Mouse (Mus musculus) heart, postnatal 36 days (tissue): ENCODE data around the gene Anks6. TPM values are rescaled to one million over a fixed set of nuclear protein-coding genes. Genes with fewer than 3 reads are reported as not detected.

Experiments
- DNase-seq, 2 experiments: peaks; one replicate each; pipeline ENCODE4 v3.0.0; 2021 to 2022
- intact Hi-C: fragments of 180-260 bp; cut with DNase I; formaldehyde crosslinking; loops from one replicate; pipeline ENCODE4 v1.15.1; 2025
- total RNA-seq, 2 experiments: library from RNA; stranded (reverse); gene quantifications; 2 replicates each; pipeline ENCODE4 v1.2.3; 2021

Gene Anks6
- total RNA-seq, 2 experiments from 2014 or later, result 2.8 to 3.0 TPM

- intact Hi-C loops, result no loop called here
- no peak for DNase-seq
Measured at GRCm38 (mm10) chr4:47047765-47048164, 9.5 kb downstream of the Anks6 start.

DNA sequence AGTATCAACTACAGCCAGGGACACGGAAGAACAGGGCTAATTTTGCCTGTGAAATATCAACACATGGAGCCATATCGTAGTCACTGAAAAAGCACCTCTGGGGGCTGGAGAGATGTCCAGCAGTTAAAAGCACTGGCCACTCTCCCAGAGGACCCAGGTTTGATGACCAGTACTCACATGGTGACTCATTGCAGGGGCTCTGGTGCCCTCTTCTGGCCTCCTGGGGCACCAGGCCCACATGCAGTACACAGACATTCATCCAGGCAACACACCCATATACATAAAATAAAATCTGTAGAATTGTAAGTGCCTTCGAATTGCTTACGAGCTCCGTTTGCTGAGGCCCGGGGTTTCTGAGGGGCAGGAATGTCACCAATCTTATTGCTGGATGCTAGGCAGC, 10.3 kb downstream of the Anks6 start:
- no peak for DNase-seq
- intact Hi-C loops, result no loop called here

- intact Hi-C loops, result no loop called here
- DNase-seq, result peak; percentile 29 to 35
Measured at GRCm38 (mm10) chr4:47043866-47044265, 13.4 kb downstream of the Anks6 start.

DNA sequence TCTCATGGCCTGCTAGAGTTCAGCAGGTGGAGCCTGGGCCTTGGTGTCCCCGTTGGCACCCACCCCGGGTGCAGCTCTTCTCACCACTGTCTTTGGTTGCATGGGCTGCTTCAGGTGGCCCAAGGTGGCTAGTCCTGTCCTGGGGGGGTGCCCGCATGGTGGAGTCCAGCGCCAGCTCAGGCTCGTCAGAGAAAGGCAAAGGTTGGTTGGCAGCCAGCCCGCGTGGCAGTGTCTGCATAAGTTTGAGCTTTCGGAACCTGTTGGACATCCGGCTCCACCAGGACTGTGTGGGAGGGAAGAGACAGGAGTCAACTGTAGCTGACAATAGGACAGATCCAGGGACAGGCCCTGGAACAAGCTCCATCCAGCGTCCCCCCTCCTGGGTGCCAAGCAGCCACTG, 17.6 kb downstream of the Anks6 start:
- no peak for DNase-seq
- intact Hi-C loops, result loop anchor here (5.0 kb wide), 1 partner anchor 427 kb away; no protein-coding TSS in a partner anchor

- DNase-seq, result peak; percentile 77 to 86
- intact Hi-C loops, result loop anchor here (1.0 to 5.0 kb wide), 2 partner anchors 348 to 425 kb away; no protein-coding TSS in a partner anchor
Measured at GRCm38 (mm10) chr4:47037321-47037657, 19.9 kb downstream of the Anks6 start.

DNA sequence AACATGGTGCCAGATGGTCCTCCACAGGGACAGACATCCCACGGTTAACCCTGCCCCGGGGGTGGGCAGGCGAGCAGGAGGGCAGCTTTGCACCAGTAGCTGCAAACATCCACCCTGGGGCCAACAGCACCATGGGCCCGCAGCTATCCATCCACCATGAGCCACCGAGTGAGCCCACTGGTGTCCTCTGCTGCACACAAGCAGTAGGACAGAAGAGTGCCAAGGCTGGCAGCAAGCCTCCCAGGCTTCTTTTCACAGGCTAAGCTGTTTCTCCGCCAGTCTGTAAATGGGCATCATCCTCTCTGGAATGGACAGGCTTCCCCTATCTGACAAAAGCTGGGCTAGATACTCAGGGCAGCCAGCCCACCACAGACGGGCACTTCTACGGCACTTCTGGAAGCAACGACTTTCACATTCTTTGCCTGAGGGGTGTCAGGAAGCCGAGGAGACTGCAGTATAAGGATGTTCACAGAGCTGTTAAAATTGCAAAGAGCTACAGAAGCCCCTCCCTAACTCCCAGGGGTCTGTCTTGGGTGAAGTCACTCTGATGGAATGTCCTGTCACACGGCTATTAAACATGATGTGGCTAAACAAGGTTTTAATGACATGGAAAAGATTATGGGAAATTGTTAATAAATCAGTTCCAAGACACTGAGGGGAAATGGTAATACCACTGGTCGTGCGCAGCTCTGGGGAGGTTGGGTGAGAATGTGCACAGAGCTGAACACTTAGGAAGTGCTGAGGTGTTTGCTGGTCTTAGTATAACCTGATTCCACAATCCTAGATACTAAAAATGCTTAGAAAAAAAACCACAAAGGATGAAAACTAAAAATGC, 20.5 kb downstream of the Anks6 start:
- no peak for DNase-seq

GRCm38 (mm10) chr4:47035536-47035935, 21.7 kb downstream of the Anks6 start:
- intact Hi-C loops, result loop anchor here (5.0 kb wide), 1 partner anchor 423 kb away; no protein-coding TSS in a partner anchor
- DNase-seq, result no peak

More for the DNA sequence above, 20.5 kb downstream of the Anks6 start:
- intact Hi-C loops, result loop anchor here (1.0 to 5.0 kb wide), 2 partner anchors 347 to 424 kb away; no protein-coding TSS in a partner anchor

- no peak for DNase-seq
- intact Hi-C loops, result no loop called here
Measured at GRCm38 (mm10) chr4:47032171-47032570, 25.1 kb downstream of the Anks6 start.

DNA sequence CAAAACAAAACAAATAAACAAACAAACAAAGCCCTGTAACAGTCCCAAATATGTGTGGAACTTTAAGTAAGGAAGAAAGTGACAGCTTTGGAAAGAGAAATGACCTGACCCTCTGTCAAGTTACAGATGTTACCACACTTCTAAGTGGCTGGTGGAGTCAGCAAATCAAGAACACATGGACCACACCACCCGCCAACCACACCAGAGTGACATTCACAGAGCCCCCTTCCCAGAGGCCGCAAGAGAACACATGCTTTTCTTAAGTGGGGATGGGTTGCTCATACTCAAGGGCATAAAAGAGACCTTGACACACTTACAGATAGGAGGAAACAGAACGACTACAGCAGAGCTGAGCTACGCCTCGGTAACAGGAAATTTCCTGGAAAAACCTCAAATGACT, 28.4 kb downstream of the Anks6 start:
- intact Hi-C loops, result no loop called here
- DNase-seq, result no peak

DNA sequence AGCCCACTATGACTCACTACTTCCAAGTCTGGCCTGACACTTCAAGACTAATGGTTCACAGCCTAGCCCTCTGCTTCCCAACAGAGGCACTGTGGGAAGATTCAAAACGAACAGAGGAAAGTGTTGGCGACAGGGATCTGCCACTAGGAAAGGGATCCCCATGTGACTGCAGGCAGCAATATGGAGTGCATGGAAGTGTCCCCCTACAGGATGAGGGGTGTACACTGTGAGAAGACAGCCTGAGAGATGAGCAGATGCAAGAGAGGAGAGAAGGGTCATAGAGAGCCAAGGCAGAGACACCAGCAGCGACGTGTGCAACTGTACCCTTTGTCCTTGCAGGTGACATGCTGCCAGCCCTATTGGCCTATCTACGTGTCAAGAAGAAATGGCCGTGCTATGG, 33.3 kb downstream of the Anks6 start:
- intact Hi-C loops, result no loop called here
- DNase-seq, result no peak

GRCm38 (mm10) chr4:47022804-47023603, 34.2 kb downstream of the Anks6 start:
- intact Hi-C loops, result no loop called here
- no peak for DNase-seq

DNA sequence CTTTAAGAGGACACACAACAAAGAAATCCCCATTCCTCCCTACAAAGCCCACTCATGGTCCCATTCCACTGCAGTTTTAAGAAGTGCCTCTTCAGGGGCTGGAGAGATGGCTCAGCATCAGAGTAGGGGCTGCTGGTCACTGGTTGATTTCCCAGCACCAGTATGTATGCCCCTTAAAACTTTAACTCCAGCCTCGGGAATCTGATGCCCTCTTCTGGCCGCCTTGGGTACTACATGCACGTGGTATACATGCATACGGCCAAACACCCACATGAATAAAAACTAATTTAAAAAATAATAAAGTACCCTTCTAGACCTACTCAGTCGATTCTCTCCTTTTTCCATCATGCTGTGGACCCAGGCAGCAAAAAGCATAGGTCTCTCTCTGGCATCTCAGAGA, 36.7 kb downstream of the Anks6 start:
- intact Hi-C loops, result loop anchor here (1.0 kb wide), 1 partner anchor 331 kb away; no protein-coding TSS in a partner anchor
- DNase-seq, result peak; percentile 59 to 82

GRCm38 (mm10) chr4:47015156-47015555, 42.1 kb downstream of the Anks6 start:
- intact Hi-C loops, result no loop called here

GRCm38 (mm10) chr4:47012476-47012875, 44.8 kb downstream of the Anks6 start:
- no peak for DNase-seq

More at GRCm38 (mm10) chr4:47015156-47015555, 42.1 kb downstream of the Anks6 start:
- no peak for DNase-seq

DNA sequence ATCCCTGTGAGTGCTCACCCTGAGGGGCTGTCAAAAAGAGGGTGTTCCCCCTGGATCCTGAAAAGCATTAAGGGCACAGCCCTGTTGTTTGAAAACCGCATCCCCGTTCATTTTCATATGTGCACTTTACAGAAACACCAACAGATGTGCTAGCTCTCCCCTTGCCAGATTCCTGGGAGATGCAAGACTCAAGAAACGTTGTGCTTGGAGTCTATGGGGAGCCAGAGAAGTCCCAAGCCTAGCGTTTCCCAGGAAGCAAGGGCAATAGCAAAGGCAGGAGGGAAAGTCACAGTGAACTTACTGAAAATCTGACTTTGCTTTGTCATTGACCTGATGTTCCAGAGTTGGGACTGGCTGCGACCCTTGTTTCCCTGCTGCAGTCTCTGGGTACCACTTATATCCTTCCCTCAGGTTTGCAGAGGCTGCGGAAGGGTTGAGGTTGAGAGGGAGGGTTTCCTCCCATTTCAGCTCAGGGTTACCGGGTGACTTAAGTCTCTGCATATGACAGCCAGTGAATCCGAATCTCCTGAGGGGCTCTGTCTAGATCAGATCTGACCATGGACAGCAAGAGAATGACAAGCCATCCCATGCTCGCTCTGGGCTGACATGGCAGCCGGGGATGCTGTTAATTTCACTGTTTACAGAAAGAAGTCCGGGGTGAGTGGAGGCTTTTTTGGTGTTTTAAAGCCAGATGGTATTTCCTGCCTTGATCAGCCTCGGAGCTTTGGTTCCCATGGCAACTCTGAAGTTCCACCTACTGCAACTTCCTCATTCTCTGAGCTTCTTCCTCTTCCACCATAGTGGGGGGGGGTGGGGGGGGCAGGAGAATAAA, 46.6 kb downstream of the Anks6 start:
- DNase-seq, result peak in 1 of 2 experiments; percentile 24
- intact Hi-C loops, result no loop called here

More at GRCm38 (mm10) chr4:47012476-47012875, 44.8 kb downstream of the Anks6 start:
- intact Hi-C loops, result no loop called here

DNA sequence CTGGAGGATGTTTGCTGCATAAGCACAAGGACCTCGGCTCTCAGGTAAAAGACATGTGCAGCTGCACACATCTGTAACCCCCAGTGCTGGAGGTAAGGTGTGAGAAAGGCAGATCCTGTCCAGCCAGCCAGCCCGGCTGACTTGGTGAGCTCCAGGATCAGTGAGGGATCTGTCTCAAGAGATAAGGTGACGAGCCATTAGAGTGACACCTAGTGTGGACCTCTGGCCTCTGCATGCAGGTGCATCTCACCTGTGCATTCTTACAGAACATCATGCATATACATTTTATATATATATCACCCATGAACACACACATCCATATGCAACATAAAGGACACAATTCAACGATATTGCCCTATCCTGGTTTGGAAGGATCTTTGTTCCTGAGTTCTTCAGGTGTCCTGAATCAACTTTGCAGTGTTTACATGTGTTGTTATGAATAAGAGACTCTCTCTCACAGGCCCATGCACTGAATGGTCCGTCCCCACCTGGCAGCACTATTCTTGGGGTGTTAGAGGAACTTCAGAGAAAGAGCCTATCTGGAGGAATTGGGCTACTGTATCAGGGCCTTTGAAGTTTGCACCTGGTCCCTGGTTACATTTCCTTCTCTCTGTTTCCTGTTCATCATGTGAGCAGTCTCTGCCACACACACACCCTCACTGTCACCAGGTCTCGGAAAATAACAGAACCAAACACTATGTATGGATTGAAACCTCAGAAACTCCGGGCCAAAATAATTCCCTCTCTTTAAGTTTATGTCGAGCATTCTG, 56.4 kb downstream of the Anks6 start:
- DNase-seq, result no peak
- intact Hi-C loops, result no loop called here

DNA sequence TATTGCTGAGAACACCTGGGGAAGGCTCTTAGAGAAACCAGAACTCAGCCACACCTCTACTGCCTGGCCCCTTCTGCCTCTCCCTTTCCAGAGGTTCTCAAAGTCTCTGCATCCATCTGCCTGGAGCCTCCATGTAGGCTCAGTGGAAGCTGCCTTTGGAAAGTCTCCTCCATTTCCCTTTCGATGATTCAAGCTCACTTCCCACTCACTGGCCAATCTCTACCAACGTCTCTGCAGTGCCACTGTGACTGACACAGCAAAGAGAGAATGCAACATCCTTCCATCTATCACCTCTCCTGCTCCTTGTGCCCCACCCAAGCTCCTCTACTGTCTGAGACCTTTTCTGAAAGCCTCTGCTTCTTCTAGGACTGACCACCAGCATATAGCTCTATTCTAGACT, 59.3 kb downstream of the Anks6 start:
- intact Hi-C loops, result no loop called here
- DNase-seq, result no peak

DNA sequence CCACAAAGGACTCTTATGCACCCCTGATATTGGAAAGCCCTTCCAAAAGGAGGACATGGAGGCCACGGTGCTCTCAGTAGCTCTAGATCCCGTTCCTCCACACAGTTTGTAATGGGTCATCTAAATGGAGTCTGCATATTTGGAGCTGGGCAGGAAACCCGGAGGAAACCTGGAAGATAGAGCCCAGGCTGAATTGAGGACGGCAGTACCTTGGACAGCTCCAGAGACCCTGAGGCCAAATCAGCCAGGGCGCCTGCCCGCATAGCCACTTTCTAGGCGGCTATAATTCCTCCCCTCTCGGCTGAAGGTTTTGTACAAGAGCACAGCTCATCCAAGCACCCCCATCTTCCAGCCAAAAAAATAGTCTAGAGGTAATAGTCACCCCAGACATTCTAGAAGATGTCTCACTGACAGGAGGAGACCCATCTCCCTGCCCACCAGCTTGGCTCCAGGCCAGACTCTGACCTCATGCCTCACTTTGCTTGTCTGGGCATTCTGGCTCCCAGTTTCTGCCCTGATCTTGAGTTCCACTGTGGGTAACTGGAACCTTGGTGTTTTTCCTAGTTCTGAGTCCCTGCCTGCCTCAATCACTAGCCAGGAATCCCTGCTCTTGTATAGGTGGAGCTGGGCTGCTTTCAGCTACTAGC, 64.3 kb downstream of the Anks6 start:
- DNase-seq, result peak; percentile 45 to 52
- intact Hi-C loops, result no loop called here

GRCm38 (mm10) chr4:46991959-46992316, 65.3 kb downstream of the Anks6 start:
- DNase-seq, result no peak
- intact Hi-C loops, result no loop called here
